Mouse (Mus musculus) bone marrow, adult 2 months (tissue): Measurements from ENCODE around the gene Cnr2.

Source experiments
- CTCF ChIP-seq: fragments of 200-500 bp; IDR thresholded peaks from 2 replicates; pipeline ENCODE4 v1.5.1; 2011; ENCODE audit warnings: low read length, control low read depth; ENCODE audit not compliant: control insufficient read depth, insufficient read depth
- POLR2A ChIP-seq: fragments of 200-500 bp; IDR thresholded peaks from 2 replicates; pipeline ENCODE4 v1.6.1; 2011; ENCODE audit warnings: low read depth, mild to moderate bottlenecking, control low read depth, low read length, borderline replicate concordance; ENCODE audit not compliant: control insufficient read depth

DNA sequence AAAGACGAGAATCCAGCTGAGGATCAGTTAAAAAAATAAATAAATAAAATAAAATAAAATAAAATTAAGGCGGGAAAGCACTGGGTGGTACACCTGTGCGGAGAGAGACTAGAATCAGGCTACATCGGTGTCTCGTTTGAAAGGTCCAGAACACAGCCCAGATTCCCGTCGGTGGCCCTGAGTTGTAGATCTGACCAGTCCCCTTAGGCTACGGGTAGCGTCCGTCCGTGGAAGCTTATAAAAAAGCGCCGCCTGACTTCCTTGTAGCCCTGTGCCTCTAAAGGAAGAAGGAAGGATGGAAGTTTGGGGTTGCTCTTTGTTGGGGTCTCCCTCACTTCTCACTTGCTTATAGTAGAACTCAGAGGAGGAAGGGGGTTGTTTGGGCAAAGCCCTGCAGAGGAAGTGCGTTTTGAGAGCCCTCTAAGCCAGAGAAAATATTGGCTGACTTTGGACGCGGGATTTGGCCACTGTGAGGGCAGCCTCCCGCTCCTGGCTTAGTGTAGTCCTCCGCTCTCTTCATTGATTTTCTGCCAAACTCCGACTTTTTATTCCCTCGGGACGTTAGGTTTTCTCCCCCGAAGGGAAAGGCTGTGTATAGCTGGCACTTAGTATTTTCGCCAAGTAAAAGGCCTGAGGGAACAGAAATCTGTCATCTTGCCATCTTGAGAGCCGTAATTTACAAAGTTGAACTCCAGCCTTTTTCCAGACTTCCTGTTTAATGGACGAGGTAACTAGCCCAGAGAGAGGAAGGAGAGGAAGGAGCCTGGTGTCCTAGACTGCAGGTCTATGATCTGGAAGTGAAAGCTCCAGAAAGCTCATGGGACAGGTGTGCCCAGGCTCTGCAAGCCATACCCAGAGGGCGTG is 26.3 kb downstream of the Cnr2 start:
- TF ChIP-seq POLR2A (no peak), CTCF (no peak)
